Mouse (Mus musculus) MEL (cell line): ENCODE results near the gene Selenoo. TPM values are rescaled to one million over a fixed set of nuclear protein-coding genes. Genes with fewer than 3 reads are reported as not detected.
A peak's percentile ranks its signal among the peaks of the same experiment; 100 is the strongest.

ENCODE experiments used
- DNase-seq: peaks from one replicate; pipeline ENCODE4 v3.0.0; 2011; ENCODE audit warnings: low read depth, low spot score
- H3K27ac ChIP-seq: 2 replicates; pipeline ENCODE4 v1.5.1; 2012; ENCODE audit warnings: low read depth, mild to moderate bottlenecking, control low read depth, low read length, moderate library complexity; ENCODE audit not compliant: control insufficient read depth
- H3K27me3 ChIP-seq, 2 experiments: fragments of 150-350 bp in 1 of 2; sonication (generic) in 1 of 2; 2 replicates each; pipeline ENCODE4 v1.6.1; 2012; ENCODE audit warnings: low read length in 2 of 2, mild to moderate bottlenecking in 2 of 2, improper control_type of control experiment in 1 of 2, moderate library complexity in 1 of 2; ENCODE audit not compliant: insufficient read depth in 2 of 2, control insufficient read depth in 1 of 2
- H3K36me3 ChIP-seq, 2 experiments: 2 replicates each; pipeline ENCODE4 v1.6.1; 2012 to 2014; ENCODE audit warnings: low read length in 2 of 2, improper control_type of control experiment in 1 of 2, inconsistent platforms in 1 of 2, mild to moderate bottlenecking in 1 of 2; ENCODE audit not compliant: insufficient read depth in 2 of 2, control insufficient read depth in 1 of 2
- H3K4me1 ChIP-seq, 2 experiments: fragments of 150-350 bp in 1 of 2; sonication (generic) in 1 of 2; 2 replicates each; pipeline ENCODE4 v1.6.1; 2012; ENCODE audit warnings: low read length in 2 of 2, improper control_type of control experiment in 1 of 2, mild to moderate bottlenecking in 1 of 2; ENCODE audit not compliant: insufficient read depth in 2 of 2, control insufficient read depth in 1 of 2
- H3K4me3 ChIP-seq, 2 experiments: fragments of 150-350 bp in 1 of 2; sonication (generic) in 1 of 2; 2 replicates each; pipeline ENCODE4 v1.5.1; 2012; ENCODE audit warnings: low read depth in 2 of 2, low read length in 2 of 2, mild to moderate bottlenecking in 2 of 2, moderate library complexity in 2 of 2, control low read depth in 1 of 2, improper control_type of control experiment in 1 of 2; ENCODE audit not compliant: control insufficient read depth in 1 of 2, insufficient read depth in 1 of 2
- H3K79me2 ChIP-seq: 2 replicates; pipeline ENCODE4 v1.6.1; 2012; ENCODE audit warnings: mild to moderate bottlenecking, low read length, moderate library complexity; ENCODE audit not compliant: control insufficient read depth, poor library complexity, insufficient read depth
- H3K9ac ChIP-seq: 2 replicates; pipeline ENCODE4 v1.6.1; 2012; ENCODE audit warnings: low read depth, mild to moderate bottlenecking, control low read depth, low read length, moderate library complexity; ENCODE audit not compliant: control insufficient read depth, poor library complexity, severe bottlenecking
- H3K9me3 ChIP-seq: fragments of 150-350 bp; sonication (generic); replicated peaks from 2 replicates; pipeline ENCODE4 v1.6.1; 2012; ENCODE audit warnings: mild to moderate bottlenecking, low read length, improper control_type of control experiment, moderate library complexity; ENCODE audit not compliant: insufficient read depth
- BHLHE40 ChIP-seq: IDR thresholded peaks from 2 replicates; pipeline ENCODE4 v1.6.1; 2012; ENCODE audit warnings: low read depth, mild to moderate bottlenecking, inconsistent platforms, low read length, improper control_type of control experiment, borderline replicate concordance
- CHD1 ChIP-seq: IDR thresholded peaks from 2 replicates; pipeline ENCODE4 v1.6.1; 2012; ENCODE audit warnings: low read depth, mild to moderate bottlenecking, inconsistent platforms, low read length, improper control_type of control experiment
- CHD2 ChIP-seq: IDR thresholded peaks from 2 replicates; pipeline ENCODE4 v1.6.1; 2011; ENCODE audit warnings: low read length, improper control_type of control experiment
- E2F4 ChIP-seq: IDR thresholded peaks from 2 replicates; pipeline ENCODE4 v1.6.1; 2011; ENCODE audit warnings: low read depth, low read length, improper control_type of control experiment, borderline replicate concordance
- ELF1 ChIP-seq: IDR thresholded peaks from 2 replicates; pipeline ENCODE4 v1.6.1; 2014; ENCODE audit warnings: low read depth, mild to moderate bottlenecking, inconsistent platforms, low read length, improper control_type of control experiment, moderate library complexity
- ETS1 ChIP-seq: IDR thresholded peaks from 2 replicates; pipeline ENCODE4 v1.6.1; 2012; ENCODE audit warnings: low read depth, mild to moderate bottlenecking, inconsistent platforms, low read length, improper control_type of control experiment, moderate library complexity
- GABPA ChIP-seq: IDR thresholded peaks from 2 replicates; pipeline ENCODE4 v1.6.1; 2012; ENCODE audit warnings: low read depth, mild to moderate bottlenecking, inconsistent platforms, low read length, improper control_type of control experiment, moderate library complexity
- GATA1 ChIP-seq: IDR thresholded peaks from 2 replicates; pipeline ENCODE4 v1.6.1; 2011; ENCODE audit warnings: low read depth, low read length, improper control_type of control experiment
- HCFC1 ChIP-seq: IDR thresholded peaks from 2 replicates; pipeline ENCODE4 v1.6.1; 2012; ENCODE audit warnings: low read depth, mild to moderate bottlenecking, inconsistent platforms, low read length, improper control_type of control experiment, moderate library complexity
- JUND ChIP-seq: IDR thresholded peaks from 2 replicates; pipeline ENCODE4 v1.6.1; 2011; ENCODE audit warnings: low read depth, mild to moderate bottlenecking, improper control_type of control experiment, low read length
- KAT2A ChIP-seq: conservative IDR thresholded peaks from 2 replicates; pipeline ENCODE4 v1.6.1; 2012; ENCODE audit warnings: low read depth, low read length, improper control_type of control experiment, inconsistent platforms
- MAX ChIP-seq: IDR thresholded peaks from 2 replicates; pipeline ENCODE4 v1.6.1; 2011; ENCODE audit warnings: low read length, improper control_type of control experiment
- MAZ ChIP-seq: IDR thresholded peaks from 2 replicates; pipeline ENCODE4 v1.6.1; 2012; ENCODE audit warnings: low read depth, mild to moderate bottlenecking, inconsistent platforms, low read length, improper control_type of control experiment
- MEF2A ChIP-seq: IDR thresholded peaks from 2 replicates; pipeline ENCODE4 v1.6.1; 2014; ENCODE audit warnings: low read depth, mild to moderate bottlenecking, inconsistent platforms, low read length, improper control_type of control experiment; ENCODE audit not compliant: poor library complexity, insufficient replicate concordance, severe bottlenecking; ENCODE audit errors: extremely low read depth
- MXI1 ChIP-seq: IDR thresholded peaks from 2 replicates; pipeline ENCODE4 v1.6.1; 2011; ENCODE audit warnings: mild to moderate bottlenecking, low read depth, low read length, improper control_type of control experiment
- MYB ChIP-seq: IDR thresholded peaks from 2 replicates; pipeline ENCODE4 v1.6.1; 2011; ENCODE audit warnings: mild to moderate bottlenecking, low read depth, low read length, improper control_type of control experiment
- MYC ChIP-seq: IDR thresholded peaks from 2 replicates; pipeline ENCODE4 v1.6.1; 2011; ENCODE audit warnings: low read depth, mild to moderate bottlenecking, low read length, improper control_type of control experiment, moderate library complexity
- NELFE ChIP-seq: IDR thresholded peaks from 2 replicates; pipeline ENCODE4 v1.6.1; 2011; ENCODE audit warnings: low read depth, low read length, improper control_type of control experiment
- NRF1 ChIP-seq: IDR thresholded peaks from 2 replicates; pipeline ENCODE4 v1.6.1; 2014; ENCODE audit warnings: low read depth, mild to moderate bottlenecking, inconsistent platforms, low read length, improper control_type of control experiment, moderate library complexity; ENCODE audit not compliant: poor library complexity, insufficient read depth, severe bottlenecking
- POLR2A ChIP-seq, 2 experiments: IDR thresholded peaks; 2 replicates each; pipeline ENCODE4 v1.6.1; 2011 to 2012; ENCODE audit warnings: low read length in 2 of 2, mild to moderate bottlenecking in 2 of 2, control low read depth in 1 of 2, improper control_type of control experiment in 1 of 2, low read depth in 1 of 2, moderate library complexity in 1 of 2; ENCODE audit not compliant: control insufficient read depth in 1 of 2, insufficient read depth in 1 of 2, poor library complexity in 1 of 2
- POLR2AphosphoS2 ChIP-seq: IDR thresholded peaks from 2 replicates; pipeline ENCODE4 v1.6.1; 2011; ENCODE audit warnings: low read length, improper control_type of control experiment
- POLR2AphosphoS5 ChIP-seq: IDR thresholded peaks from 2 replicates; pipeline ENCODE4 v1.6.1; 2012; ENCODE audit warnings: low read depth, borderline replicate concordance, mild to moderate bottlenecking, inconsistent platforms, low read length, moderate library complexity, mixed read lengths
- RAD21 ChIP-seq: IDR thresholded peaks from 2 replicates; pipeline ENCODE4 v1.6.1; 2011; ENCODE audit warnings: mild to moderate bottlenecking, low read depth, low read length, improper control_type of control experiment
- RCOR1 ChIP-seq: IDR thresholded peaks from 2 replicates; pipeline ENCODE4 v1.6.1; 2012; ENCODE audit warnings: low read depth, mild to moderate bottlenecking, inconsistent platforms, low read length, improper control_type of control experiment
- SIN3A ChIP-seq: IDR thresholded peaks from 2 replicates; pipeline ENCODE4 v1.6.1; 2012; ENCODE audit warnings: low read length, improper control_type of control experiment, inconsistent platforms
- SMC3 ChIP-seq: IDR thresholded peaks from 2 replicates; pipeline ENCODE4 v1.6.1; 2011; ENCODE audit warnings: low read depth, low read length, improper control_type of control experiment
- TAL1 ChIP-seq: IDR thresholded peaks from 2 replicates; pipeline ENCODE4 v1.6.1; 2012; ENCODE audit warnings: mild to moderate bottlenecking, inconsistent platforms, low read length, moderate library complexity, mixed read lengths
- TBP ChIP-seq: IDR thresholded peaks from 2 replicates; pipeline ENCODE4 v1.8.0; 2011; ENCODE audit warnings: low read depth, low read length, improper control_type of control experiment
- TCF12 ChIP-seq: IDR thresholded peaks from 2 replicates; pipeline ENCODE4 v1.6.1; 2014; ENCODE audit warnings: low read depth, mild to moderate bottlenecking, inconsistent platforms, low read length, improper control_type of control experiment, moderate library complexity
- UBTF ChIP-seq: IDR thresholded peaks from 2 replicates; pipeline ENCODE4 v1.6.1; 2012; ENCODE audit warnings: low read depth, mild to moderate bottlenecking, inconsistent platforms, low read length, improper control_type of control experiment, moderate library complexity, borderline replicate concordance; ENCODE audit not compliant: insufficient read depth
- USF1 ChIP-seq: IDR thresholded peaks from 2 replicates; pipeline ENCODE4 v1.6.1; 2014; ENCODE audit warnings: low read depth, mild to moderate bottlenecking, inconsistent platforms, low read length, improper control_type of control experiment, moderate library complexity
- USF2 ChIP-seq, 2 experiments: IDR thresholded peaks; 2 replicates each; pipeline ENCODE4 v1.6.1; 2011 to 2012; ENCODE audit warnings: improper control_type of control experiment in 2 of 2, low read length in 2 of 2, borderline replicate concordance in 1 of 2, inconsistent platforms in 1 of 2, low read depth in 1 of 2, mild to moderate bottlenecking in 1 of 2; ENCODE audit not compliant: insufficient read depth in 1 of 2
- ZC3H11A ChIP-seq: IDR thresholded peaks from 2 replicates; pipeline ENCODE4 v1.6.1; 2012; ENCODE audit warnings: low read depth, mild to moderate bottlenecking, inconsistent platforms, low read length, improper control_type of control experiment
- ZKSCAN1 ChIP-seq: IDR thresholded peaks from 2 replicates; pipeline ENCODE4 v1.6.1; 2012; ENCODE audit warnings: low read depth, mild to moderate bottlenecking, inconsistent platforms, low read length, improper control_type of control experiment, moderate library complexity
- ZMIZ1 ChIP-seq: IDR thresholded peaks from 2 replicates; pipeline ENCODE4 v1.6.1; 2012; ENCODE audit warnings: low read depth, mild to moderate bottlenecking, inconsistent platforms, low read length, improper control_type of control experiment, moderate library complexity
- ZNF384 ChIP-seq: IDR thresholded peaks from 2 replicates; pipeline ENCODE4 v1.6.1; 2012; ENCODE audit warnings: low read depth, mild to moderate bottlenecking, inconsistent platforms, low read length, improper control_type of control experiment
- polyA plus RNA-seq, 2 experiments: library from polyadenylated mRNA; stranded (reverse) in 1 of 2; unstranded in 1 of 2; fragments of >175 nt in 1 of 2; fragments of >200 nt in 1 of 2; gene quantifications; 2 replicates each; pipeline versions ENCODE4 v1.2.1 to v1.2.4; 2012; ENCODE audit warnings: low replicate concordance in 2 of 2, low read depth in 1 of 2; ENCODE audit not compliant: insufficient read length in 2 of 2, insufficient read depth in 1 of 2, missing spikeins in 1 of 2
- total RNA-seq: library from RNA; depleted of rRNA; stranded (reverse); fragments of 300-350 nt; gene quantifications from 2 replicates; pipeline ENCODE4 v1.2.3, GENCODE M21; 2012

The Selenoo gene
- total and polyA plus RNA-seq, 3 experiments, result 16.6 to 17.3 TPM; not detected in 1

DNA sequence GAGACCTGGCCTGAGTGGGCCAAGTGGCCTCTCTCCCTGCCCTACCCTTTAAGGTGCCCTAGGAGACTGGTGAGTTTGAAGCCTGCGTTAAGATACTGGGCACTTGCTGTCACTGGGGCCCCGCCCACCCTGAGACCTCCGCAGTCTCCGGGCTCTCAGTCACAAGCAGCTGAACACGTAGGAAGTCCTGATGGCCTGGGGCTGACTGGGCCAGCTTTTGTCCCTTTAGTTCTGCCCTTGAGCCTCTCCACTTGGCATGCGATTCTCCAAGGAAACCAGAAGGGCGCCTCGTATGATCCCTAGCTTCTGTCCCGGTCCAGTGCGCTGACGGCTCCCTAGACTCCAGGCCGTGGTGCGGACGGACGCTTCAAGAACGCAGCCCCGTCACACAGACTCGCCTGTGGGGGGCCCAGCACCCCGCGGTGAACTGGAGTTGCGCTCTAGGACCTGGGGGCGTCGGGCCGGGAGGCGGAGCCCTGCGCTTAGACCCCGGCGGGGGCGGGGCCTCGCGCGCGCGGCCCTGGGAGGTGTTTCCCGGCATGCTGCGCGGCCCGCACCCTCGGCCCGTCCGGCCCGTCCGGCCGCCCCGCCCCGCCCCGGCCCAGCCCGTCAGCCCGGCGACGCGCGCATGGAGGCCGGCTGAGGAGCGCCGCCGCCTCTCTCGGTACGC lies 13.3 kb upstream of the Selenoo start:
- Histone ChIP-seq H3K4me3 (peak overlapping the region; percentile 94 to 96), H3K9me3 (no peaks in the 10 kb centered on the region), H3K79me2 (peaks cover 22% of the 10 kb centered on the region), H3K27ac (peak overlapping the region; percentile 69), H3K27me3 (peaks cover 0 to 4% of the 10 kb centered on the region in 2 experiments; a peak in 1 of 4 replicates), H3K36me3 (peaks cover 3 to 15% of the 10 kb centered on the region in 2 experiments), H3K9ac (peak overlapping the region; percentile 92), H3K4me1 (peaks cover 0 to 24% of the 10 kb centered on the region in 2 experiments; a peak in 3 of 4 replicates)
- peak; percentile 90 for DNase-seq
- no peak for TF ChIP-seq ZMIZ1
- TF ChIP-seq GATA1, result no peak
- TF ChIP-seq MEF2A, result no peak
- no peak for TF ChIP-seq USF1
- TF ChIP-seq NELFE, result peak; percentile 56
- TF ChIP-seq BHLHE40, result no peak
- no peak for TF ChIP-seq SMC3
- TF ChIP-seq TBP, result 0 out of 2 replicates have a peak, but pooled peaks have one; percentile 3
- no peak for TF ChIP-seq MYC
- TF ChIP-seq RCOR1, result no peak
- peak; percentile 87 for TF ChIP-seq SIN3A
- no peak for TF ChIP-seq RAD21
- peak; percentile 49 to 54; a peak in 2 of 4 replicates for TF ChIP-seq POLR2A (IDR thresholded peaks at IDR 0.05; ENCODE audit: control insufficient read depth in 1 of 2, insufficient read depth in 1 of 2, low read depth in 1 of 2, low read length in 2 of 2, poor library complexity in 1 of 2)
- TF ChIP-seq TCF12, result peak; percentile 38; the same call in 1 of the 2 replicates
- peak; percentile 82 for TF ChIP-seq HCFC1
- TF ChIP-seq MAZ, result peak; percentile 79; the same call in 1 of the 2 replicates
- TF ChIP-seq NRF1, result no peak
- peak; percentile 71 for TF ChIP-seq MXI1
- no peak for TF ChIP-seq GABPA
- TF ChIP-seq TAL1, result no peak
- TF ChIP-seq UBTF, result no peak
- no peak for TF ChIP-seq ZC3H11A
- no peak for TF ChIP-seq ZKSCAN1
- no peak for TF ChIP-seq CHD1
- no peak for TF ChIP-seq JUND
- TF ChIP-seq E2F4, result no peak
- TF ChIP-seq ELF1, result peak; percentile 39; the same call in 1 of the 2 replicates
- TF ChIP-seq ZNF384, result no peak
- no peak for TF ChIP-seq MAX
- no peak for TF ChIP-seq ETS1
- TF ChIP-seq POLR2AphosphoS5, result no peak
- TF ChIP-seq MYB, result no peak
- no peak for TF ChIP-seq KAT2A
- TF ChIP-seq POLR2AphosphoS2, result no peak
- no peak for TF ChIP-seq USF2 (IDR thresholded peaks at IDR 0.05; ENCODE audit: borderline replicate concordance in 1 of 2, insufficient read depth in 1 of 2, low read depth in 1 of 2, low read length in 2 of 2)
- no peak for TF ChIP-seq CHD2
